Mouse (Mus musculus) E14TG2a.4 (cell line): ENCODE measurements at regions not wholly inside any gene's neighbourhood (a gene's known extent, or its start where the extent isn't known, plus 50 kb on each side); places are given as distances from the start of the nearest gene placed in this dataset.

ENCODE experiments used
- CTCF ChIP-seq: conservative IDR thresholded peaks from 2 replicates; pipeline ENCODE4 v1.5.1; 2014; ENCODE audit warnings: low read length
- NANOG ChIP-seq: IDR thresholded peaks from 2 replicates; pipeline ENCODE4 v1.6.1; 2014; ENCODE audit warnings: borderline replicate concordance, low read length, mixed read lengths
- POU5F1 ChIP-seq: IDR thresholded peaks from 2 replicates; pipeline ENCODE4 v1.6.1; 2014; ENCODE audit warnings: low read length, borderline replicate concordance

- no peak for TF ChIP-seq CTCF
- no peak for TF ChIP-seq NANOG
- no peak for TF ChIP-seq POU5F1
These were observed 70.9 kb downstream of the Edn1 start for GRCm38 (mm10) chr13:42372201-42372600.
